Comparison of ENCODE assay signal across 8 mouse cellular contexts in the genomic region with DNA sequence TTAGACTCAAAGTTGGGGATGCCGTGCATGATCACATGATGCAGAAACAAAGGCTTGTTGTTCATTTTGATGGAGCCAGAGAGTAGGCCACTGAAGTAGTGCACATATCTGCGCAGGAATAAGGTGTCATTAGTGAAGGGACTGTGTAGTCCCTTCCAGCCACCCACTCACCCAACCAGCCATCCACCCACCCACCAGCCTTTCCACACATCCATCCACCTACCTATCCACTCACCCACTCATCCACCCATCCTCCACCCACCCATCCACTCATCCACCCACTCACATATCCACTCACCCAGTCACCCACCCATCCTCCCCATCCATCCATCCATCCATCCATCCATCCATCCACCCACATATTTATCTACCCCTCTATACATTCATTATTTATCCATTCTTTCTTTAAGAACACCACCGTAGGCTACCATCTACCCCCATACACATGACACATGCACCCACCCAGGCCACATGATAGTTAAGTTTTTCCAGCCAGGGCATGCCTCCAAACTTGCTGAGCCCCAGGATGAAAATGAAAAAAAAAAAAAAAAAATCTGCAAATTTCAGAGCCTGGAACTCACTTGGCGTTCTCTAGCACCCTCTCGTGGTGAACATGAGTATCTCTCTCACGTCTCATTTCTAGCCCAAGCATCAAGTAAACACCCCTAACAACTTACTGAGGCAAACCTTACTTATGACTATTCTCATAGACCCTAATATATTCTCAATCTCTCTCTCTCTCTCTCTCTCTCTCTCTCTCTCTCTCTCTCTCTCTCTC.
DNase-seq lines count a peak whose midpoint lies in the region.

No protein-coding gene starts in this region.

- intact Hi-C loops in gastrocnemius, postnatal 36 days (cut with DNase I), result loop anchor here (2.0 kb wide), 1 partner anchor 84 kb away; no protein-coding TSS in a partner anchor

- DNase-seq in gastrocnemius, postnatal 10 days, result peak; percentile 52
- DNase-seq in gastrocnemius, postnatal 36 days, result no peak
- DNase-seq in urinary bladder, postnatal 14 days (ENCODE audit: low spot score), result peak; percentile 56
- no peak for DNase-seq in urinary bladder, postnatal 4 days (ENCODE audit: low spot score in 2 of 2)
- peak; percentile 83 for DNase-seq in embryo, embryonic 10.5 days (ENCODE audit: low spot score)
- DNase-seq in hindlimb bud, embryonic 11.5 days (ENCODE audit: extremely low spot score, low read depth, low spot score), result peak; percentile 57
- peak; percentile 82 for DNase-seq in mesoderm, embryonic 11.5 days (ENCODE audit: low read depth, low spot score)
- DNase-seq in urinary bladder, adult 2 months (ENCODE audit: low spot score), result no peak

Comparison
In these comparisons a context has a peak if more than half of its experiments do, and no peak if none do; other contexts are left out.
1. DNase-seq: peak in gastrocnemius, postnatal 10 days (single experiment), urinary bladder, postnatal 14 days (single experiment), embryo, embryonic 10.5 days (single experiment), hindlimb bud, embryonic 11.5 days (single experiment) and mesoderm, embryonic 11.5 days (single experiment); none in gastrocnemius, postnatal 36 days (0 of 2), urinary bladder, postnatal 4 days (0 of 2) and urinary bladder, adult 2 months (single experiment).